Mouse (Mus musculus) ES-E14 (cell line): ENCODE data around the gene Bag3. TPM values are rescaled to one million over a fixed set of nuclear protein-coding genes. Genes with fewer than 3 reads are reported as not detected.

Experiments used
- DNase-seq: peaks from one replicate; pipeline ENCODE4 v3.0.0-alpha.2; 2013; ENCODE audit warnings: low read depth, low spot score
- H3K27ac ChIP-seq: 2 replicates; pipeline ENCODE4 v1.5.1; 2012; ENCODE audit warnings: low read depth, mild to moderate bottlenecking, low read length, moderate library complexity, mixed read lengths; ENCODE audit not compliant: poor library complexity, insufficient read depth, severe bottlenecking
- H3K36me3 ChIP-seq: 2 replicates; pipeline ENCODE4 v1.6.1; 2012; ENCODE audit warnings: mild to moderate bottlenecking, low read length, moderate library complexity, mixed read lengths; ENCODE audit not compliant: control insufficient read depth, poor library complexity, insufficient read depth, severe bottlenecking
- H3K4me1 ChIP-seq, 2 experiments: fragments of 150-350 bp in 1 of 2; sonication (generic) in 1 of 2; 2 replicates each; pipeline ENCODE4 v1.6.1; 2012; ENCODE audit warnings: low read length in 2 of 2, mild to moderate bottlenecking in 1 of 2, mixed read lengths in 1 of 2; ENCODE audit not compliant: control insufficient read depth in 2 of 2, insufficient read depth in 2 of 2, poor library complexity in 1 of 2
- H3K4me3 ChIP-seq, 2 experiments: fragments of 150-350 bp in 1 of 2; sonication (generic) in 1 of 2; 2 replicates each; pipeline ENCODE4 v1.5.1; 2012; ENCODE audit warnings: low read length in 2 of 2, low read depth in 1 of 2, mild to moderate bottlenecking in 1 of 2, mixed read lengths in 1 of 2; ENCODE audit not compliant: insufficient read depth in 1 of 2, poor library complexity in 1 of 2, severe bottlenecking in 1 of 2
- H3K9ac ChIP-seq: 2 replicates; pipeline ENCODE4 v1.6.1; 2012; ENCODE audit warnings: low read depth, mild to moderate bottlenecking, low read length, mixed read lengths; ENCODE audit not compliant: poor library complexity, insufficient read depth, severe bottlenecking
- H3K9me3 ChIP-seq: fragments of 150-350 bp; sonication (generic); 2 replicates; pipeline ENCODE4 v1.6.1; 2012; ENCODE audit warnings: low read depth, mild to moderate bottlenecking, low read length; ENCODE audit not compliant: control insufficient read depth, insufficient read depth
- CHD2 ChIP-seq: IDR thresholded peaks from 2 replicates; pipeline ENCODE4 v1.6.1; 2014; ENCODE audit warnings: mild to moderate bottlenecking, low read depth, low read length, inconsistent platforms
- HCFC1 ChIP-seq: IDR thresholded peaks from 2 replicates; pipeline ENCODE4 v1.6.1; 2012; ENCODE audit warnings: low read length, inconsistent platforms, borderline replicate concordance; ENCODE audit not compliant: insufficient read depth
- MAFK ChIP-seq: IDR thresholded peaks from 2 replicates; pipeline ENCODE4 v1.6.1; 2014; ENCODE audit warnings: mild to moderate bottlenecking, low read depth, low read length, inconsistent platforms; ENCODE audit not compliant: insufficient read depth
- ZC3H11A ChIP-seq: IDR thresholded peaks from 2 replicates; pipeline ENCODE4 v1.6.1; 2012; ENCODE audit warnings: low read depth, mild to moderate bottlenecking, inconsistent platforms, low read length, borderline replicate concordance
- ZNF384 ChIP-seq: IDR thresholded peaks from 2 replicates; pipeline ENCODE4 v1.6.1; 2012; ENCODE audit warnings: low read depth, low read length, inconsistent platforms
- in situ Hi-C, 2 experiments: fragments of 600-800 bp; cut with MboI; formaldehyde crosslinking; loops; one replicate each; pipeline ENCODE4 v1.15.1; 2025; ENCODE audit warnings: low sequenced_read_pairs in 2 of 2, inconsistent platforms in 1 of 2; ENCODE audit not compliant: unreplicated experiment in 2 of 2
- total RNA-seq: library from RNA; depleted of rRNA; stranded (reverse); fragments of 300-350 nt; gene quantifications from 2 replicates; pipeline ENCODE4 v1.2.3, GENCODE M21; 2012

The Bag3 gene
- total RNA-seq, 1 experiment, result 13.6 TPM

DNA sequence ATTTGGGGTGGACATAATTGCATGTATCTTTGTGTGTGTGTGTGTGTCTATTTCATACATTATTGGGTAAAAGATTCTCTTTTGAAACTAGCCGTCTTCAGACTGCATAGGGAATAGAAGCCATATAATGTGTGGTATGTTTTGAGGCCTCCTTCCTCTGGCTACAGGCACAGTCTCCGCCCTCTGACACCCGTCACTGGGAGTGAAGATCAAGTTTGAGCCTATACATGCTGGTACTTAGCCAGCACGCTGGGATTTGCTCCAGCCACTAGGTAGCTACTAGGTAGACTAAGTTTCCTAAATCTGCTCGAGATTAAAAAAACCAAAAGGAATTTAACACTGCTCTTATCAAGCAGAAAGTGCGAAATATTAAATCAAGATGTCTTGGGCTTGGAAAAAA is 3.2 kb downstream of the Bag3 start:
- H3K36me3 ChIP-seq, result no peaks in the 10 kb centered on the region
- no peak overlapping the region for H3K9ac ChIP-seq
- H3K4me1 ChIP-seq, result peaks cover 4 to 17% of the 10 kb centered on the region in 2 experiments
- in situ Hi-C loops, result no loop called here
- no peak overlapping the region for H3K4me3 ChIP-seq
- TF ChIP-seq MAFK, result no peak
- no peak for TF ChIP-seq CHD2
- no peak for TF ChIP-seq ZC3H11A
- DNase-seq, result no peak
- no peak overlapping the region for H3K27ac ChIP-seq
- no peaks in the 10 kb centered on the region for H3K9me3 ChIP-seq

DNA sequence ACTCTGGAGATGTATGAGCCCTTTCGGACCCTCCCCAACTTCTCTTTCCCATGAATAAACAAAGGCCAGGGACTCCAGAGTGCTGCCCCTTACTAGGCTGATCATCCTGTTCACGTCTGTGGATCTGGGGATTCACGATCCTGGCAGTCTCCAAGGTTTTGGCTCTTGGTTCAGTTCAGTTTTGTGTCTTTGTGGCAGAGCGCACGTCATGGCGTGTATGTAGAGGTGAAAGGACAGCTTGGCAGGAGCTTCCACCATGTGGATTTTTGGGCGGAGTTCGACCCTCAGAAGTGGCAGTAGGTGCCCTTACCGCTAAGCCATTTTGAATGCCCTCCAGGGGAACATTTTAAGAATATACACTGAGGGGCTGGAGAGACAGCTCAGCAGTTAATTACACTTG is 5.2 kb downstream of the Bag3 start:
- H3K27ac ChIP-seq, result no peak overlapping the region
- H3K9me3 ChIP-seq, result no peaks in the 10 kb centered on the region
- DNase-seq, result no peak
- H3K36me3 ChIP-seq, result no peaks in the 10 kb centered on the region
- TF ChIP-seq HCFC1, result no peak
- TF ChIP-seq ZNF384, result no peak
- no peak for TF ChIP-seq CHD2
- TF ChIP-seq ZC3H11A, result no peak
- TF ChIP-seq MAFK, result no peak
- H3K9ac ChIP-seq, result no peak overlapping the region
- peaks cover 4 to 20% of the 10 kb centered on the region in 2 experiments for H3K4me1 ChIP-seq
- H3K4me3 ChIP-seq, result no peak overlapping the region
- in situ Hi-C loops, result no loop called here

DNA sequence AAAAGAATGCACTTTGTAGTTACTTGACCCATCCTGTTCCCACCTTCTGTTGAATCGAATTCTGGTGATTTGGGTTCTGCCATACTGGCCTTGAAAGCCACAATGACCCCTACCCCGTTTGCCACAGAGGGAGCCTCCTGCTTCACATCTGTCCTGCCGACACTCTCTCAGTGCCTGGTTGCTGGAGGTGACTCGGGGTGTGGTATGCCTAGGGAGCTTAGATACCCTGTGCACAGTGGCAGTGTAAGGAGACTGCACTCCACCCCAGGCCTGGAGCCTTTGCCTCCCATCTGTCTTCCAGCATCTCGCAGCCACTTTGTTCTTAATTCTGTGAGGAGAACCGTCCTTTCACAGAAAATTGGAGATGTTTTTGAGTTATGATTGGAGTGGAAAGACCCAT is 5.7 kb downstream of the Bag3 start:
- DNase-seq, result no peak
- Histone ChIP-seq H3K27ac (no peak overlapping the region), H3K4me3 (no peak overlapping the region), H3K9me3 (no peaks in the 10 kb centered on the region), H3K36me3 (no peaks in the 10 kb centered on the region), H3K9ac (0 out of 2 replicates have a peak overlapping the region, but pooled peaks have one; percentile 11), H3K4me1 (peaks cover 4 to 20% of the 10 kb centered on the region in 2 experiments)
- in situ Hi-C loops, result no loop called here
- TF ChIP-seq CHD2, result no peak
- no peak for TF ChIP-seq ZNF384
- TF ChIP-seq ZC3H11A, result no peak
- TF ChIP-seq MAFK, result no peak
- no peak for TF ChIP-seq HCFC1

DNA sequence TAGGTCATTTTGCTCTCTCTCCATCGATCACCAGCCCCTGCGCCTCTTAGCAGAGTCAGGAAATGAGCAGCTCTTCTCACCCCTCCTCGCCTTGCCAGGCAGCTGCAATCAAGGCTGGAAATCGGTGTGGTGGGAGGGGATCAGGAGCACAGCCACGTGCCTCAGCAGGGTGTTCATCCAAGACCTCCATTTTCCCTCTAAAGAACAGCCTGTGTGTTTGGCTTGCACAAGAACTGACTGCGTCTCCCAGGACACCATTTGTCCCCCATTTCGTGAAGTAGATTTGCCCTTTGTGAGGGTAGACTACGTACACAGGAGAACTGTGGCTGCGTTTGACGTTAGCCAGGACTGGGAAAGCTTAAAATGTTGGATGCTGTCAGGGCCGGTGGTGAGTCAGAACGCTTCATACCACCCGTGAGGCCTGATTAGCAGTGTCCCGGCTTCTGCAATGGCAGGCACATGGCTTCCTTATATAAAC is 6.2 kb downstream of the Bag3 start:
- Histone ChIP-seq H3K4me3 (no peak overlapping the region), H3K9me3 (no peaks in the 10 kb centered on the region), H3K4me1 (peaks cover 4 to 20% of the 10 kb centered on the region in 2 experiments), H3K27ac (no peak overlapping the region), H3K36me3 (no peaks in the 10 kb centered on the region), H3K9ac (0 out of 2 replicates have a peak overlapping the region, but pooled peaks have one; percentile 11)
- no peak for TF ChIP-seq ZNF384
- TF ChIP-seq ZC3H11A, result no peak
- no peak for DNase-seq
- in situ Hi-C loops, result no loop called here

DNA sequence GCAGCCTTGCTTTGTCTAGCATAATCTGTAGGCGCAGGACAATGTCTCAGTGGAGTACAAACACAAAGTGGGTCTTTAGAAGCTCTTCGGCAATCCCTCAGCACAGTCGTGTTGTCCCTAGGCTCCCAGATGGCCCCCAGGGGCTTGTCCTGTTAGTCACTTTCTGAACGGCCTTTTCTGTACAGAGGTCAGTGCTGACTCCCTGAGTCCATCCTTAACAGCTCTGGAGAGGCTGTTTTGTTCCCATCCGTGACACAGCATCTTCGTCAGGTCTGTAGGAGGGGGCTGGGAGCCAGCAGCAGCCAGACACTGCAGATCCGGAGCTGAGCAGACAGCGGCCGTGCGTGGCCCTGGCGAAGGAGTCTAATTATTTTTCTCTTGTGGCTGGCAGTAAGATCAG is 7.6 kb downstream of the Bag3 start:
- in situ Hi-C loops, result no loop called here
- TF ChIP-seq MAFK (no peak), ZNF384 (no peak)
- no peak overlapping the region for H3K4me3 ChIP-seq

More for the DNA sequence above, 7.6 kb downstream of the Bag3 start:
- H3K9ac ChIP-seq, result peak overlapping the region; percentile 37; the same call in 1 of the 2 replicates
- H3K9me3 ChIP-seq, result no peaks in the 10 kb centered on the region
- peaks cover 4 to 22% of the 10 kb centered on the region in 2 experiments for H3K4me1 ChIP-seq
- no peaks in the 10 kb centered on the region for H3K36me3 ChIP-seq
- H3K27ac ChIP-seq, result peak overlapping the region; percentile 35
- DNase-seq, result no peak
